Mouse (Mus musculus): Measurements from ENCODE around the gene Ash1l.

GRCm38 (mm10) chr3:89102495-89103290 lies 152.3 kb downstream of the Ash1l start:
- no peak for TF ChIP-seq HCFC1 (IDR thresholded peaks at IDR 0.05; ENCODE audit: borderline replicate concordance, insufficient read depth, low read length)
- TF ChIP-seq MAFK (IDR thresholded peaks at IDR 0.05; ENCODE audit: insufficient read depth, low read depth, low read length), result no peak
- TF ChIP-seq ZNF384 (IDR thresholded peaks at IDR 0.05; ENCODE audit: low read depth, low read length), result no peak

Measured in ES-E14 (cell line).